In the genomic region with DNA sequence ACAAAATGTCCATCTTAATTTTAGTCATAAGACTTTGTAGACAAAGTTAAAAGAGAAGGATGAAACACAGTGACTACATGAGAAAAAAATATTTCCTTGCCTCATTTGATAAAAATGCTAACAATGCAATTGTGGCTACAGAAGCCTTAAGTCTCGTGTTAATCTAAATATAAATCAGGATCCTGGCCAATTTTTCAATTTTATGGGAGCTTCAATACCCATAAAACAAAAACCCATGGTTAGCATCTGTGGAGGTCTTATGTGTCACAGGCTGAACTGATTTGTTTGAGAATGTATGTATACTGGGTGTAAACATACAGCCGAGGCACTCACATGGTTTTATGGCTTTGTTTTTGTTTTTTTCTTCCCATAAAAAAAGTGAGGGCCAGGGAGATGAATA, we compare ENCODE assay signal across 8 mouse cellular contexts. TPM values are rescaled to one million over a fixed set of nuclear protein-coding genes. Genes with fewer than 3 reads are reported as not detected.
DNase-seq lines count a peak whose midpoint lies in the region; ATAC-seq and TF ChIP-seq lines count a peak whose summit lies in the region.

No protein-coding gene starts in this region.

- TF ChIP-seq CTCF in MEL (IDR thresholded peaks at IDR 0.05 in 2 of 3, conservative IDR thresholded peaks at IDR 0.05 in 1 of 3; ENCODE audit: control insufficient read depth in 1 of 3, insufficient read depth in 1 of 3, low read depth in 2 of 3, low read length in 3 of 3, poor library complexity in 1 of 3, severe bottlenecking in 1 of 3) = no peak

- TF ChIP-seq POLR2A in MEL (IDR thresholded peaks at IDR 0.05; ENCODE audit: control insufficient read depth in 1 of 2, insufficient read depth in 1 of 2, low read depth in 1 of 2, low read length in 2 of 2, poor library complexity in 1 of 2) = no peak

- peaks cover 6 to 15% of the 10 kb centered on the region in 2 experiments for H3K4me1 ChIP-seq in heart, embryonic 14.5 days (ENCODE audit: control insufficient read depth in 2 of 2, insufficient read depth in 2 of 2, low read length in 2 of 2)
- peaks cover 3 to 10% of the 10 kb centered on the region in 2 experiments; a peak in 2 of 4 replicates for H3K4me1 ChIP-seq in MEL (ENCODE audit: control insufficient read depth in 1 of 2, insufficient read depth in 2 of 2, low read length in 2 of 2)
- no peaks in the 10 kb centered on the region for H3K4me1 ChIP-seq in hindbrain, embryonic 11.5 days (replicated peaks; ENCODE audit: control insufficient read depth, insufficient read depth, low read length)
- H3K4me1 ChIP-seq in midbrain, embryonic 12.5 days = peaks cover 12% of the 10 kb centered on the region; the same call in 1 of the 2 replicates

- H3K4me3 ChIP-seq in heart, embryonic 14.5 days (ENCODE audit: control insufficient read depth in 1 of 2, insufficient read depth in 1 of 2, low read depth in 1 of 2, low read length in 2 of 2) = peak overlapping the region; percentile 75 to 87
- peak overlapping the region; percentile 96 to 100 for H3K4me3 ChIP-seq in MEL (ENCODE audit: control insufficient read depth in 1 of 2, insufficient read depth in 1 of 2, low read depth in 2 of 2, low read length in 2 of 2)
- peak overlapping the region; percentile 75 for H3K4me3 ChIP-seq in hindbrain, embryonic 11.5 days (ENCODE audit: low read depth, low read length)
- peak overlapping the region; percentile 74 for H3K4me3 ChIP-seq in midbrain, embryonic 12.5 days

- H3K36me3 ChIP-seq in heart, embryonic 14.5 days (ENCODE audit: control insufficient read depth, insufficient read depth, low read length) = peaks cover 17% of the 10 kb centered on the region
- 0 out of 4 replicates have a peak, but pooled peaks cover 0 to 2% of the 10 kb centered on the region in 2 experiments for H3K36me3 ChIP-seq in MEL (ENCODE audit: control insufficient read depth in 1 of 2, insufficient read depth in 2 of 2, low read length in 2 of 2)
- no peaks in the 10 kb centered on the region for H3K36me3 ChIP-seq in hindbrain, embryonic 11.5 days (ENCODE audit: control insufficient read depth, insufficient read depth, low read length)
- no peaks in the 10 kb centered on the region for H3K36me3 ChIP-seq in midbrain, embryonic 12.5 days

- intact Hi-C loops in heart, postnatal 14 days (cut with DNase I) = loop anchor here (2.0 kb wide), 1 partner anchor 125 kb away; a partner anchor contains a TSS

- H3K27me3 ChIP-seq in heart, embryonic 14.5 days (ENCODE audit: control insufficient read depth, insufficient read depth, low read length) = no peaks in the 10 kb centered on the region
- H3K27me3 ChIP-seq in MEL (ENCODE audit: control insufficient read depth in 1 of 2, insufficient read depth in 2 of 2, low read length in 2 of 2) = no peaks in the 10 kb centered on the region
- H3K27me3 ChIP-seq in hindbrain, embryonic 11.5 days (ENCODE audit: control insufficient read depth, insufficient read depth, low read length) = no peaks in the 10 kb centered on the region
- H3K27me3 ChIP-seq in midbrain, embryonic 12.5 days = no peaks in the 10 kb centered on the region

- no peaks in the 10 kb centered on the region for H3K9me3 ChIP-seq in heart, embryonic 14.5 days (ENCODE audit: control insufficient read depth, low read length)
- no peaks in the 10 kb centered on the region for H3K9me3 ChIP-seq in MEL (replicated peaks; ENCODE audit: insufficient read depth, low read length)
- no peaks in the 10 kb centered on the region for H3K9me3 ChIP-seq in hindbrain, embryonic 11.5 days (ENCODE audit: control insufficient read depth, low read length)
- H3K9me3 ChIP-seq in midbrain, embryonic 12.5 days = no peaks in the 10 kb centered on the region

- 14% methylated on average over 2 of the region's 2 CpGs for WGBS in heart, embryonic 14.5 days
- 42% methylated on average over 2 of the region's 2 CpGs for WGBS in hindbrain, embryonic 11.5 days
- 41% methylated on average over 2 of the region's 2 CpGs for WGBS in midbrain, embryonic 12.5 days

- TF ChIP-seq EP300 in MEL (IDR thresholded peaks at IDR 0.05; ENCODE audit: low read depth in 1 of 2, low read length in 2 of 2) = no peak

- H3K79me2 ChIP-seq in MEL (ENCODE audit: control insufficient read depth, insufficient read depth, low read length, poor library complexity) = no peaks in the 10 kb centered on the region; the same call in 1 of the 2 replicates

- ATAC-seq in heart, embryonic 14.5 days (ENCODE audit: insufficient number of reproducible peaks, insufficient read depth, low FRiP score, low read depth) = no peak
- ATAC-seq in hindbrain, embryonic 11.5 days (ENCODE audit: low FRiP score) = no peak; the same call in 1 of the 2 replicates
- ATAC-seq in midbrain, embryonic 12.5 days (ENCODE audit: low FRiP score, low read depth) = no peak
- ATAC-seq in megakaryocyte progenitor cell, adult 5-6 weeks (replicated peaks; ENCODE audit: poor library complexity) = no peak

- H3K27ac ChIP-seq in heart, embryonic 14.5 days (replicated peaks in 1 of 2; ENCODE audit: control insufficient read depth in 1 of 2, insufficient read depth in 1 of 2, low read depth in 2 of 2, low read length in 2 of 2) = peak overlapping the region; percentile 91 to 97
- H3K27ac ChIP-seq in MEL (ENCODE audit: control insufficient read depth, low read depth, low read length) = peak overlapping the region; percentile 86
- peak overlapping the region; percentile 74 for H3K27ac ChIP-seq in hindbrain, embryonic 11.5 days (ENCODE audit: low read depth, low read length)
- H3K27ac ChIP-seq in midbrain, embryonic 12.5 days (replicated peaks) = peak overlapping the region; percentile 87

- TF ChIP-seq RAD21 in MEL (IDR thresholded peaks at IDR 0.05; ENCODE audit: low read depth, low read length) = no peak

- H3K9ac ChIP-seq in heart, embryonic 14.5 days (ENCODE audit: low read length) = peak overlapping the region; percentile 93
- peak overlapping the region; percentile 83 for H3K9ac ChIP-seq in MEL (ENCODE audit: control insufficient read depth, low read depth, low read length, poor library complexity, severe bottlenecking)
- H3K9ac ChIP-seq in hindbrain, embryonic 11.5 days (ENCODE audit: low read depth, low read length) = peak overlapping the region; percentile 85
- H3K9ac ChIP-seq in midbrain, embryonic 12.5 days (replicated peaks) = peak overlapping the region; percentile 78

- no peak for DNase-seq in heart, postnatal 14 days
- DNase-seq in MEL (ENCODE audit: low read depth, low spot score) = no peak
- DNase-seq in hindbrain, embryonic 11.5 days (ENCODE audit: low spot score) = no peak
- DNase-seq in ovary, postnatal 10 days (ENCODE audit: low spot score) = no peak
- no peak for DNase-seq in left cerebral cortex, adult 8-10 months (ENCODE audit: low spot score in 2 of 2)

- H3K4me2 ChIP-seq in heart, embryonic 14.5 days (ENCODE audit: low read length) = peak overlapping the region; percentile 85
- H3K4me2 ChIP-seq in hindbrain, embryonic 11.5 days (replicated peaks; ENCODE audit: low read depth, low read length) = peak overlapping the region; percentile 84
- peak overlapping the region; percentile 64 for H3K4me2 ChIP-seq in midbrain, embryonic 12.5 days (replicated peaks)

TF ChIP-seq in MEL, 35 proteins besides CTCF, POLR2A, EP300 and RAD21:
- TF ChIP-seq SIN3A (IDR thresholded peaks at IDR 0.05; ENCODE audit: low read length) = no peak
- TF ChIP-seq CHD2 (IDR thresholded peaks at IDR 0.05; ENCODE audit: low read length) = no peak
- no peak for TF ChIP-seq HCFC1 (IDR thresholded peaks at IDR 0.05; ENCODE audit: low read depth, low read length)
- TF ChIP-seq ZC3H11A (IDR thresholded peaks at IDR 0.05; ENCODE audit: low read depth, low read length) = no peak
- TF ChIP-seq MAFK (IDR thresholded peaks at IDR 0.05; ENCODE audit: borderline replicate concordance, low read depth, low read length) = no peak
- no peak for TF ChIP-seq MXI1 (IDR thresholded peaks at IDR 0.05; ENCODE audit: low read depth, low read length)
- no peak for TF ChIP-seq GATA1 (IDR thresholded peaks at IDR 0.05; ENCODE audit: low read depth, low read length)
- no peak for TF ChIP-seq ZMIZ1 (IDR thresholded peaks at IDR 0.05; ENCODE audit: low read depth, low read length)

RNA-seq across cellular contexts. Expression of a gene that starts 0.7 kb away (rescaled TPM):
- polyA plus RNA-seq in heart, embryonic 14.5 days (2014; fragmentation: Nextera tagmentation; extraction: Ambion mirVana) = 88.4 and 89.9 TPM in 2 replicates
- total RNA-seq in heart, postnatal 14 days (2021) = 100 to 1,000 TPM in 1 of 2 experiments, 10 to 100 TPM in 1; 93.9 to 118 TPM
- 5.8 and 5.9 TPM in 2 replicates for total RNA-seq in MEL (2012; rRNA removed)
- 1 to 10 TPM in 1 of 2 experiments, not detected in 1; 7.0 TPM for polyA plus RNA-seq in MEL (2012; ENCODE audit: insufficient read depth in 1 of 2, insufficient read length in 2 of 2, low read depth in 1 of 2, low replicate concordance in 2 of 2, missing spikeins in 1 of 2)
- 28.2 and 29.3 TPM in 2 replicates for polyA plus RNA-seq in hindbrain, embryonic 11.5 days (2014; fragmentation: Nextera tagmentation; extraction: Ambion mirVana)
- polyA plus RNA-seq in midbrain, embryonic 12.5 days (2016; fragmentation: Nextera tagmentation; extraction: Ambion mirVana) = 28.4 and 28.8 TPM in 2 replicates
- total RNA-seq in megakaryocyte progenitor cell, adult 5-6 weeks (2015) = 10.4 and 11.1 TPM in 2 replicates
- total RNA-seq in megakaryocyte progenitor cell, adult 5-6 weeks (2017) = 8.9 and 14.0 TPM in 2 replicates
- 10 to 100 TPM; 18.8 to 22.1 (median 21.0) TPM for total RNA-seq in left cerebral cortex, adult 8-10 months (2022)

Comparison
In these comparisons a context has a peak if more than half of its experiments do, and no peak if none do; other contexts are left out.
1. RNA of a gene that starts 0.7 kb away (total RNA-seq): 93.9 to 118 TPM in heart, postnatal 14 days; 18.8 to 22.1 TPM in left cerebral cortex, adult 8-10 months, 8.9 to 14.0 TPM in megakaryocyte progenitor cell, adult 5-6 weeks and 5.8 to 5.9 TPM in MEL; every median in the first group is over 4 times any median in the second.
2. Peak in every context shown above with its lines, with median percentiles within 50 percentile points of each other: H3K27ac ChIP-seq, H3K4me2 ChIP-seq, H3K4me3 ChIP-seq and H3K9ac ChIP-seq.